ENCODE assay signal across 8 mouse cellular contexts in the genomic region with DNA sequence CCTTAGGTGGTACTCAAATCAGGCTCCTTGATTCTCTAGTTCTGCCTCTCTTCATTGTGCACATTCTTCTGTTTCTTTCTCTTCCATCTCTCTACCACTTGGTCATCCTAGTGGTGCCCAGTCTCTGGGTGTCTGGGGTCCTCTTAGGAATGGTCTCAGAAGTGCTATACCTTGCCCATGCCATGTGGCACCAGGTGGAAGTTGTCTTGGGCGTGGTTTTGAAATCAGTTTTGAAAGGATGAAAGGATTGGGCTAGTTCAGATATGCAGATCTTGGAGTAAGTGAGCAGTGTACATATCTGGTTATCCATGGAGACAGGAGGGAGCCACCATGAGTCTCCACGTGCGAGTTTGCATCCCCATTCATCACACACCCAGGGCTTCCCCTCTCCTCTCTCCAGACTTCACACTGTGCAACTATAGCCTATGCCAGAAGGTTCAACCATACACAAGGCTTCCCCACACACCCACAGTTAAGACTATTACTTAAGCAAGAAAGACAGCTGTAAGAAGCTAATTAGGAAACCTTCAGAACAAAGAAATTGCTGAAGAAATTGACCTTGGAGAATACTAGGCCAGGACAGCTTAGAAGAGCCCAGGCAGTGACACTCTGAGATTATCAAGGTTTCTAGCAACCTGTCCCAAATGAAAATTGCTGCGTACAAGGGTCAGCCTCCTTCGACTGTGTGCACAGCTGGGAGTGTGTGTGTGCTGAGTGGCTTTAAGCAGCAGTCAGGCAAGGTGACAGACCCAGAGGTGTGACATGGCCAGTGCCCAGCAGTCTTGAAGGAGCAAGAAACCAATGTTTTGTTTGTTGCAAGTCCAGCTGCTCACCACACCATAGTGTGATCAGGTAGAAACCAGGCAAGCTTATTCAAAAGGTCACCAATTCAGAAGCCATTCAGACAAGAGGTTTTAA. TPM values are rescaled to one million over a fixed set of nuclear protein-coding genes. Genes with fewer than 3 reads are reported as not detected.
A peak's percentile ranks its signal among the peaks of the same experiment; 100 is the strongest.
DNase-seq lines count a peak whose midpoint lies in the region; ATAC-seq and TF ChIP-seq lines count a peak whose summit lies in the region.

No protein-coding gene starts in this region.

- H3K9ac ChIP-seq in heart, embryonic 13.5 days, result no peak overlapping the region
- H3K9ac ChIP-seq in heart, embryonic 12.5 days, result no peak overlapping the region
- H3K9ac ChIP-seq in ES-Bruce4 (ENCODE audit: low read depth, poor library complexity, severe bottlenecking), result no peak overlapping the region
- no peak overlapping the region for H3K9ac ChIP-seq in forebrain, embryonic 16.5 days (replicated peaks; ENCODE audit: low read depth, low read length)
- H3K9ac ChIP-seq in liver, embryonic 15.5 days, result no peak overlapping the region

- H3K9me3 ChIP-seq in heart, embryonic 13.5 days, result no peaks in the 10 kb centered on the region
- no peaks in the 10 kb centered on the region for H3K9me3 ChIP-seq in heart, embryonic 12.5 days (replicated peaks)
- no peaks in the 10 kb centered on the region for H3K9me3 ChIP-seq in ES-Bruce4 (replicated peaks; ENCODE audit: control insufficient read depth, insufficient read depth, low read length, poor library complexity, severe bottlenecking)
- no peaks in the 10 kb centered on the region for H3K9me3 ChIP-seq in forebrain, embryonic 16.5 days (ENCODE audit: control insufficient read depth, low read length)
- H3K9me3 ChIP-seq in liver, embryonic 15.5 days (replicated peaks), result no peaks in the 10 kb centered on the region

- TF ChIP-seq EP300 in ES-Bruce4 (IDR thresholded peaks at IDR 0.05; ENCODE audit: insufficient read depth, low read depth, low read length), result no peak

- TF ChIP-seq CTCF in ES-Bruce4 (IDR thresholded peaks at IDR 0.05; ENCODE audit: low read depth, low read length), result no peak

- 0 out of 2 replicates have a peak overlapping the region, but pooled peaks have one; percentile 6 for H3K4me2 ChIP-seq in heart, embryonic 13.5 days
- no peak overlapping the region for H3K4me2 ChIP-seq in heart, embryonic 12.5 days
- H3K4me2 ChIP-seq in forebrain, embryonic 16.5 days (ENCODE audit: low read length), result no peak overlapping the region
- no peak overlapping the region for H3K4me2 ChIP-seq in liver, embryonic 15.5 days

- H3K36me3 ChIP-seq in heart, embryonic 13.5 days, result peaks cover 50% of the 10 kb centered on the region
- H3K36me3 ChIP-seq in heart, embryonic 12.5 days, result peaks cover 45% of the 10 kb centered on the region
- peaks cover 39% of the 10 kb centered on the region for H3K36me3 ChIP-seq in ES-Bruce4 (ENCODE audit: control insufficient read depth, insufficient read depth, low read length, poor library complexity, severe bottlenecking)
- H3K36me3 ChIP-seq in forebrain, embryonic 16.5 days (ENCODE audit: control insufficient read depth, insufficient read depth), result peaks cover 23% of the 10 kb centered on the region
- H3K36me3 ChIP-seq in liver, embryonic 15.5 days (replicated peaks), result peaks cover 48% of the 10 kb centered on the region

- DNase-seq in spleen, postnatal 14 days (ENCODE audit: low spot score in 2 of 2), result no peak
- DNase-seq in adrenal gland, postnatal 25 days, result no peak
- DNase-seq in gastrocnemius, postnatal 25 days, result no peak

- H3K27ac ChIP-seq in heart, embryonic 13.5 days (replicated peaks), result peak overlapping the region; percentile 50; the same call in 1 of the 2 replicates
- no peak overlapping the region for H3K27ac ChIP-seq in heart, embryonic 12.5 days (ENCODE audit: poor library complexity, severe bottlenecking)
- peak overlapping the region; percentile 77 for H3K27ac ChIP-seq in ES-Bruce4 (ENCODE audit: insufficient read depth, low read length)
- H3K27ac ChIP-seq in forebrain, embryonic 16.5 days (ENCODE audit: low read length), result no peak overlapping the region
- peak overlapping the region; percentile 66; the same call in 1 of the 2 replicates for H3K27ac ChIP-seq in liver, embryonic 15.5 days (replicated peaks)

- no peak for TF ChIP-seq POLR2A in ES-Bruce4 (IDR thresholded peaks at IDR 0.05; ENCODE audit: insufficient read depth, low read length)

- 44% methylated on average over 5 of the region's 5 CpGs for WGBS in heart, embryonic 13.5 days
- WGBS in heart, embryonic 12.5 days, result 43% methylated on average over 5 of the region's 5 CpGs
- WGBS in forebrain, embryonic 16.5 days, result 39% methylated on average over 5 of the region's 5 CpGs
- WGBS in liver, embryonic 15.5 days (ENCODE audit: insufficient replicate concordance), result 43% methylated on average over 5 of the region's 5 CpGs

- H3K27me3 ChIP-seq in heart, embryonic 13.5 days (replicated peaks), result no peaks in the 10 kb centered on the region
- H3K27me3 ChIP-seq in heart, embryonic 12.5 days (replicated peaks), result no peaks in the 10 kb centered on the region
- H3K27me3 ChIP-seq in ES-Bruce4 (ENCODE audit: control insufficient read depth, insufficient read depth, low read length, poor library complexity, severe bottlenecking), result no peaks in the 10 kb centered on the region
- H3K27me3 ChIP-seq in forebrain, embryonic 16.5 days (replicated peaks; ENCODE audit: control insufficient read depth, insufficient read depth, low read length), result no peaks in the 10 kb centered on the region
- H3K27me3 ChIP-seq in liver, embryonic 15.5 days, result no peaks in the 10 kb centered on the region

- H3K4me1 ChIP-seq in heart, embryonic 13.5 days, result peaks cover 40% of the 10 kb centered on the region
- peaks cover 19% of the 10 kb centered on the region for H3K4me1 ChIP-seq in heart, embryonic 12.5 days (replicated peaks)
- H3K4me1 ChIP-seq in ES-Bruce4 (ENCODE audit: control insufficient read depth, insufficient read depth, low read length), result peaks cover 6% of the 10 kb centered on the region
- no peaks in the 10 kb centered on the region for H3K4me1 ChIP-seq in forebrain, embryonic 16.5 days (replicated peaks; ENCODE audit: control insufficient read depth, insufficient read depth, low read length)
- peaks cover 54% of the 10 kb centered on the region for H3K4me1 ChIP-seq in liver, embryonic 15.5 days (replicated peaks)

- H3K4me3 ChIP-seq in heart, embryonic 13.5 days, result no peak overlapping the region
- H3K4me3 ChIP-seq in heart, embryonic 12.5 days, result no peak overlapping the region
- no peak overlapping the region for H3K4me3 ChIP-seq in ES-Bruce4 (ENCODE audit: low read depth, low read length)
- no peak overlapping the region for H3K4me3 ChIP-seq in forebrain, embryonic 16.5 days (replicated peaks; ENCODE audit: low read length)
- H3K4me3 ChIP-seq in liver, embryonic 15.5 days (replicated peaks), result no peak overlapping the region

- no peak for ATAC-seq in heart, embryonic 13.5 days (ENCODE audit: extremely low read depth, insufficient number of reproducible peaks, low FRiP score, low TSS enrichment)
- ATAC-seq in heart, embryonic 12.5 days (ENCODE audit: insufficient number of reproducible peaks, low FRiP score), result no peak
- ATAC-seq in forebrain, embryonic 16.5 days, result peak; percentile 27
- ATAC-seq in liver, embryonic 15.5 days (ENCODE audit: insufficient read depth), result peak; percentile 2; the same call in 1 of the 2 replicates

RNA-seq across cellular contexts. Expression of gene Rps15a, which starts 12.3 kb away (rescaled TPM):
- 480 and 508 TPM in 2 replicates for polyA plus RNA-seq in heart, embryonic 13.5 days (2015; fragmentation: Nextera tagmentation; extraction: Ambion mirVana)
- 403 and 415 TPM in 2 replicates for polyA plus RNA-seq in heart, embryonic 12.5 days (2016; fragmentation: Nextera tagmentation; extraction: Ambion mirVana)
- polyA plus RNA-seq in ES-Bruce4 (2011; ENCODE audit: insufficient read depth, insufficient read length, low read depth, missing spikeins), result 2,423 and 2,841 TPM in 2 replicates
- 414 and 460 TPM in 2 replicates for polyA plus RNA-seq in forebrain, embryonic 16.5 days (2015; fragmentation: Nextera tagmentation; extraction: Ambion mirVana)
- polyA plus RNA-seq in liver, embryonic 15.5 days (2015; fragmentation: Nextera tagmentation; extraction: Ambion mirVana), result 326 and 394 TPM in 2 replicates
- total RNA-seq in adrenal gland, postnatal 25 days (2021), result 707 and 804 TPM in 2 replicates
- 100 to 1,000 TPM; 401 to 432 TPM for total RNA-seq in gastrocnemius, postnatal 25 days (2021)

RNA-seq across cellular contexts. Expression of gene Arl6ip1, which starts 25.7 kb away (rescaled TPM):
- 319 and 368 TPM in 2 replicates for polyA plus RNA-seq in heart, embryonic 13.5 days (2015; fragmentation: Nextera tagmentation; extraction: Ambion mirVana)
- 369 and 385 TPM in 2 replicates for polyA plus RNA-seq in heart, embryonic 12.5 days (2016; fragmentation: Nextera tagmentation; extraction: Ambion mirVana)
- polyA plus RNA-seq in ES-Bruce4 (2011; ENCODE audit: insufficient read depth, insufficient read length, low read depth, missing spikeins), result 330 and 346 TPM in 2 replicates
- 497 and 550 TPM in 2 replicates for polyA plus RNA-seq in forebrain, embryonic 16.5 days (2015; fragmentation: Nextera tagmentation; extraction: Ambion mirVana)
- polyA plus RNA-seq in liver, embryonic 15.5 days (2015; fragmentation: Nextera tagmentation; extraction: Ambion mirVana), result 250 and 334 TPM in 2 replicates
- 152 and 176 TPM in 2 replicates for total RNA-seq in adrenal gland, postnatal 25 days (2021)
- 10 to 100 TPM in 1 of 2 experiments, 1 to 10 TPM in 1; 7.8 to 12.2 TPM for total RNA-seq in gastrocnemius, postnatal 25 days (2021)

Comparison
In these comparisons a context has a peak if more than half of its experiments do, and no peak if none do; other contexts are left out.
1. H3K27ac ChIP-seq: peak in heart, embryonic 13.5 days (single experiment), ES-Bruce4 (single experiment) and liver, embryonic 15.5 days (single experiment); none in heart, embryonic 12.5 days (single experiment) and forebrain, embryonic 16.5 days (single experiment).
2. ATAC-seq: peak in forebrain, embryonic 16.5 days (single experiment) and liver, embryonic 15.5 days (single experiment); none in heart, embryonic 13.5 days (single experiment) and heart, embryonic 12.5 days (single experiment).